In the genomic region with DNA sequence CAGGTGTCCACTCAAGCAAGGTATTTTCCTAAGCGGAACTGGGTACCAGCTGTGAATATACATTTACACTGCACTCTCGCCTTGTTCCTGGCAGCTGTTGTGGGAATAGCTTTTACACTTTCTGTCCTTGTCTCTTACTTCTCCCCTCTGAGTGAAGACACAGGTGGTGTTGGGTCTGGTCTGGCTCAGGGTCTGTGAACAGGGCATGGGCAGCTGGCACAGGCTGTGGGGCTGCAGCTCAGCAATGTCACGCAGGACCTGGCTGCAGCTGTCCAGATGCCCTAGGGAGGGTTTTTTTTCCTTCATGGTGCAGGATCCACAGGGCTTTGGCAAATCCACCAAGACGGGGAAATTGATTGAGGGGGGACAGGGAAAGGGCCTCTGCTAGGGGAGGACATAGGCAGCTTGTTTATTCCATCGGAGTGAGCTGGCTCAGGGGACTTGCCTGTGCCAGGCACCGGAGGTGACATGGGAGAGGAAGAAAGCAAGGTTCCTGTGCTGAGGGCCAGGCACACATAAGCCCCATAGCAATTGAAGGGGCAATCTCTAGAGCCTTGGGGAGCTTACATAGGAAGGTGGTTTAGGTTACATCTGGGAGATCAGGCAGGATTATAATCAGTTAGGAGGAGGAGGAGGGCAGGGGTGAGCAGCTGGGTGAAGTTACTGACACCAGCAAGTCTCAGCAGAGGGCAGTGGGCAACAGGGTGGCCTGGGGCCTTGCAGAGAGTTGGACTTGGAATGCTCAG, we compare ENCODE assay signal across 26 mouse cellular contexts.
DNase-seq lines count a peak whose midpoint lies in the region; ATAC-seq lines count a peak whose summit lies in the region.
"Had no signal": no experiment of that assay in that cellular context is flagged by ENCODE, and none has a peak within 500 bp of the region (broad histone marks: within the 10 kb centered on the region; RNA-seq: fewer than 3 reads in every experiment).

No protein-coding gene starts in this region.

- peaks cover 14% of the 10 kb centered on the region; the same call in 1 of the 2 replicates for H3K9me3 ChIP-seq in limb, embryonic 15.5 days

- no peak overlapping the region for H3K4me3 ChIP-seq in limb, embryonic 15.5 days
- H3K4me3 ChIP-seq: embryonic facial prominence, embryonic 13.5 days; heart, adult 2 months; heart, embryonic 15.5 days; intestine, embryonic 15.5 days; liver, embryonic 13.5 days; lung, embryonic 15.5 days; megakaryocyte, embryonic 14.5 days had no signal

- intact Hi-C loops in heart, postnatal 10 days (cut with DNase I) = no loop called here

- no peaks in the 10 kb centered on the region; the same call in 1 of the 2 replicates for H3K4me1 ChIP-seq in limb, embryonic 15.5 days
- H3K4me1 ChIP-seq: liver, embryonic 13.5 days; lung, embryonic 15.5 days; megakaryocyte, embryonic 14.5 days had no signal

- H3K36me3 ChIP-seq in limb, embryonic 15.5 days = peaks cover 23% of the 10 kb centered on the region

- WGBS in limb, embryonic 15.5 days = 63% methylated on average over 6 of the region's 6 CpGs

- 0 out of 2 replicates have a peak overlapping the region, but pooled peaks have one; percentile 22 for H3K27ac ChIP-seq in limb, embryonic 15.5 days
- H3K27ac ChIP-seq: embryonic facial prominence, embryonic 13.5 days; heart, adult 2 months; heart, embryonic 15.5 days; intestine, embryonic 15.5 days; liver, embryonic 13.5 days; lung, embryonic 15.5 days had no signal

- DNase-seq in heart, adult 11 months = peak; percentile 81
- no peak for DNase-seq in heart, postnatal 10 days
- peak; percentile 26 for DNase-seq in MN1 (ENCODE audit: low spot score)
- peak; percentile 24 for DNase-seq in forelimb bud, embryonic 11.5 days (ENCODE audit: low read depth, low spot score)
- no peak for DNase-seq in embryo, embryonic 10 days (ENCODE audit: low spot score)
- no peak for DNase-seq in right cerebral cortex, postnatal 25 days
- DNase-seq: cerebellum, adult 11 months; cerebellum, adult 9-11 months; gastrocnemius, postnatal 25 days; kidney, adult 8-10 months; kidney, postnatal 14 days; liver, embryonic 13.5 days; lung, postnatal 36 days; right cerebral cortex, postnatal 14 days; spleen, adult 18-20 months had no signal

- H3K27me3 ChIP-seq in limb, embryonic 15.5 days = no peaks in the 10 kb centered on the region
- H3K27me3 ChIP-seq: embryonic facial prominence, embryonic 13.5 days; heart, embryonic 15.5 days; intestine, embryonic 15.5 days; liver, embryonic 13.5 days; lung, embryonic 15.5 days; Patski had no signal

- ATAC-seq in limb, embryonic 15.5 days (ENCODE audit: insufficient number of reproducible peaks, low FRiP score, low TSS enrichment, low read depth) = peak; percentile 65
- ATAC-seq: forebrain, embryonic 14.5 days; hindbrain, embryonic 16.5 days; intestine, embryonic 15.5 days; midbrain, embryonic 16.5 days; Patski had no signal

- no peak overlapping the region for H3K4me2 ChIP-seq in limb, embryonic 15.5 days
- H3K4me2 ChIP-seq: embryonic facial prominence, embryonic 13.5 days; heart, embryonic 15.5 days; intestine, embryonic 15.5 days; liver, embryonic 13.5 days; lung, embryonic 15.5 days had no signal

- H3K9ac ChIP-seq in limb, embryonic 15.5 days = no peak overlapping the region
- H3K9ac ChIP-seq: embryonic facial prominence, embryonic 13.5 days; heart, embryonic 15.5 days; intestine, embryonic 15.5 days; liver, embryonic 13.5 days; lung, embryonic 15.5 days had no signal

Comparison
In these comparisons a context has a peak if more than half of its experiments do, and no peak if none do; other contexts are left out.
1. DNase-seq: peak in heart, adult 11 months (single experiment), MN1 (single experiment) and forelimb bud, embryonic 11.5 days (single experiment); none in heart, postnatal 10 days (0 of 2), embryo, embryonic 10 days (single experiment) and right cerebral cortex, postnatal 25 days (single experiment).